Mouse (Mus musculus) left cerebral cortex, postnatal 25 days (tissue): Measurements from ENCODE around the gene Dusp10. TPM values are rescaled to one million over a fixed set of nuclear protein-coding genes. Genes with fewer than 3 reads are reported as not detected.

Experiments
- DNase-seq, 2 experiments: peaks; one replicate each; pipeline ENCODE4 v3.0.0; 2022; ENCODE audit warnings: low spot score in 2 of 2, mixed read lengths in 1 of 2
- intact Hi-C: fragments of 180-260 bp; cut with DNase I; formaldehyde crosslinking; loops from one replicate; pipeline ENCODE4 v1.15.1; 2025
- total RNA-seq, 2 experiments: library from RNA; stranded (reverse); gene quantifications; 2 replicates each; pipeline ENCODE4 v1.2.3; 2021

Gene Dusp10
- total RNA-seq, 2 experiments from 2014 or later = 5.2 to 6.2 TPM

DNA sequence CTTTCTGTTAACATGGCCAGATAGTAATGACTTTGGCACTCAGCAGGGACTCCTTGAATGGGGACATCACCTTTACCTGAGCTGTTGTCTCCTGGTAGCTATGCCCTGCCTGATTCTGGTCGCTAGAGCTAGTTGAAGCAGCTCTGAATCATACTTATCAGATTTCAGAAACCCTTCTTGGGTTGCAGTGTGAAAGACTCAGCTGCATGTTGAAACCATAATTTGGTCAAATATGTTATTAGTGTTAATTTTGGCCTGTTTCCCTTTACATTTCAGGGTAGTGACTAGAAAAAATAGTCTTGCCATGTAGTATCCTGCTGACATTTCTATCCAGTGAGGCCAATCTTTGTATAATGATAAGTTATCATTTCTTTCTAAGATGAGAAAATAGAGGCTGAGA lies 38.2 kb downstream of the Dusp10 start:
- intact Hi-C loops = no loop called here
- no peak for DNase-seq

DNA sequence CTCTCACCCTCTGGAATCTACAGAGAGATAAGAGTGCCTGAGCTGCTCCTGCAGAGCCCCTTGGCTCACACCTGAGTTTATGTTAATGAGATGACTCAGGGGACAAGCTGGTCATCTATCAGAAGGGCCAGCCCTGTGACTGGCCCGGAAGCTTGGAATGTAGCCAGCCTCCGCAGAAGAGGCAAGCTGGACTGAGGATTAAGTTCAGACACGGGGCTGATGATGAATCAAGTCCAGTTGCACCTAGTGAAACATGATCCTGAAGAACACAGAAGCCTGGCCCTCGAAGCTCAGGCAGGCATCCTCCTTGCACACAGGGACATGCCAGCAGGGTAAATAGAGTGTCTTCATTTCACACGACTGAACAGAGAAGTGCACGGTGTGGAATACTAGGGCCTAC lies 38.7 kb downstream of the Dusp10 start:
- DNase-seq = no peak
- intact Hi-C loops = no loop called here

DNA sequence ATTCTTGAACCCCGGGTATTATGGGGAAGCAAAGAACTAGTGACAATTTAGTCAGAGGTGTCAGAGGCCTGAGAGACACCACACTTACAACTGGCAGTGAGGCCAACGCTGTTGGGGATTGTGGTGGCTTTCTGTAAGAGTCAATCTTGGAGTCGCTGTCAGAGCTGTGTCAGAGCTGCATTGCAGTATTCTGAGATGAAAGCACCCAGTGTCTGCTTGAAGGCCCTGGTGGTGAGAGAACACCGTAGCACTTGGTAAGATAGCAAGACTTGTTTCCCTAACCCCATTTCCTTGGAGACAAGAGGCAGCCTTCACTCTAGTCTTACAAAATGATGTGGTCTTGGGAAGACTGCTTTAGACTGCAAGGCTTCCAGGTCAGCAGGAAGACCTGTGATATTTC lies 39.2 kb downstream of the Dusp10 start:
- no peak for DNase-seq
- intact Hi-C loops = no loop called here

DNA sequence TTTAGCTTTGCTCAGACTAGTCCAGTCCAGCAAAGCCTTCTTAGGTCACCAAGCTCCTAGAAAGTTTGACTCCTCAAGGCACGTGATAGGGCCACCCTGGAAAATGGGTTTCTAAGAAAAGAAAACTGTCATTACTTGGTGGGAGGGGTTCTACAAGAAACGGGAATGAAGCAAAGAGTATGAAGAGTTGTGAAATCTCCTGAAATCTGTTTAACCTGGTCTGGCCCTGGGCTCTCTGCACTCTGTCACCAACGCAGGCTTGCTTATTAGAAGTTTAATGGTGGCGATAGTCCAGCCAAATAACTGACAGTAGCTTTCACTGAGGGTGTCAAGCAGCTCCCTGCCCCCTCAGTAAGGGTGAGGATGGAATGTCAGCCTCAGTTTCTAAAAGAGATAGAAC lies 40.0 kb downstream of the Dusp10 start:
- intact Hi-C loops = no loop called here

DNA sequence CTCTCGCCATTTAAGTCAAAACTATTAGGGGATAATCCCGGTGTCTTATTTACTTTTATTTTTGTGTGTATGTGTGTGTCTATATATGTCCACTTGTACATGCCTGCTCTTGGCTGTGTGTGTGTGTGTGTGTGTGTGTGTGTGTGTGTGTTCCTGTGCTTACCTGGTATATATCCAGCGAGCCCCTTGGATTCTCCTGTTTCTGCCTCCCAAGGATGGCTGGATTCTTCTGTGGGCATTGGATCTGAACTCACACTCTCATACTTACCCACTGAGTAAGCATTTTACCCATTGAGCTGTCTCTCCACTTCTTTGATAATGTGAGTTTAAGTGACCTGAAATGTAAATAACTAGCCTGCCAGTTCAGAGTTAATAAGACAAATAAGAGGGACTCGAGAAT lies 40.6 kb downstream of the Dusp10 start:
- DNase-seq = no peak
- intact Hi-C loops = no loop called here

More for the DNA sequence above, 40.0 kb downstream of the Dusp10 start:
- no peak for DNase-seq

DNA sequence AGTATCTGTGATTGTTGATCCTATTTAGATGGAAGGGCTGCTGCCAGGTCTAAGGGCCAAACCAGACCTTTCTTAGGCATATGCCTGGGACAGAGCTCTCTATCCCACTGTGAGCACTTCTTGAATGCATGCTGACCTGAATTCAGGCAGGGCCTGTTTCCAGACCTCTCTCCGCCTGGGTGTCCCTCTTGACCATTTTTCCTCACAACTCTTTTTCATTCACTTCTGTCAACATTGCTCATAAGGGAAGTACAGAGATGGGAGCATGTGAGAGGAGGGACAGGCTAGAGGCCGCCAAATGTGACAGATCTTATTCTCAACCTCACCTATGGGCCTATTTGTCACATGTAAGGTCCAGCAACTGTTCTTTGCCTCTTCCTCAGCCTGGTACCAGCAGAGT lies 41.1 kb downstream of the Dusp10 start:
- intact Hi-C loops = no loop called here
- DNase-seq = no peak

DNA sequence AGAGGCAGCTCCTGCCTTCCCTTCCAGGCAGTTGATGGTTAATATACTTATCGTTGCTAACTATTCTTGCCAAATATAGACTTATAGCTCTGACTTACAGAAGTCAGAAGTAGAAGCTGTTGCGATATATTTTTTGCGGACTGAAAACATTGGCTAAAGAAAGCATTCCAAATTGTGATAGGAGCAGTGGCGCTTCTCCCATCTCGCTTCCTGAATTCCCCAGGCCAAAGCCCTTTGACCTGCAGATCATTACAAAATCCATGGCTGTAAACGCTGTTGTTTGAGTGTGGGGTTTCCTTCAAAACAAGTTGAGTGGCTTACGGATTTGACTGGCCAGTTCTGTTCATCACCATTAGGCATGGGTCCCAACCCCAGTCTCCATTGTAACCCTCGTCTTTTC lies 45.1 kb downstream of the Dusp10 start:
- intact Hi-C loops = no loop called here
- no peak for DNase-seq

DNA sequence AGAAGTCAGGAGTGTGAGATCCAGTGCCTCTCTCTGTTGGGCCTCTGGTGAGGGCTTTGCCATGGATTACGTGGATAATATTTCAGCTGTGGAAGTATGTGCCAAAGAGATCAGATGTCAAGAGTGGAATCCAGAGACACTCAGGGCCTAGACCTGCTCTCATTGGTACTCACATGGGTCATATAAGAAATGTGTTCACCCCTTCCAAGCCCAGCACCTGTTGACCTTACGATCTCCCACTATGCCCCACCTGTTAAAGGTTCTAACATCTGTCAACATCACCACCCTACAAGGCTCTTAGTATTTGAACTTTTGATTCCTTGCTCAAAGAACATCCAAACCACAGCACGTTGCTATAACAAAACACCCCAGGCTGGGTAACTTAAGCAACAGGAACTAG lies 46.7 kb downstream of the Dusp10 start:
- DNase-seq = no peak
- intact Hi-C loops = no loop called here

DNA sequence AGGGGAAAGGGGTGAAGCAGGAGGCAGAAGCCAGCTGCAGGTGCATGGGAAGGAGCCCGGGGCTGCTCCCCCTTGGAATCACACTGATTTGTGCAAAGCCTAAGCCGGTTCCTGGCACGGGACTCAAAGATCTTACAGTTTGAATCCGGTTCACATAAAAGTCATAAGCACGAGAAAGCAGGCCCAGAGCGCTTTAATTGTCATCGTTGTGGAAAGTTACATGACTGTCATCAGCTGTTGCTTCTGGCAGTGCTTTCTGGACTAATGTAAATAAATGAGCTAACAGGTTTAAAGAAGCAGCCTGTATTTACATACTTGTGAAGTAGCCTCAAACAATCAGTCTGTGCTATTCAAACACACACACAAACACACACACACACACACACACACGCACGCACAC lies 47.3 kb downstream of the Dusp10 start:
- DNase-seq = no peak
- intact Hi-C loops = no loop called here

DNA sequence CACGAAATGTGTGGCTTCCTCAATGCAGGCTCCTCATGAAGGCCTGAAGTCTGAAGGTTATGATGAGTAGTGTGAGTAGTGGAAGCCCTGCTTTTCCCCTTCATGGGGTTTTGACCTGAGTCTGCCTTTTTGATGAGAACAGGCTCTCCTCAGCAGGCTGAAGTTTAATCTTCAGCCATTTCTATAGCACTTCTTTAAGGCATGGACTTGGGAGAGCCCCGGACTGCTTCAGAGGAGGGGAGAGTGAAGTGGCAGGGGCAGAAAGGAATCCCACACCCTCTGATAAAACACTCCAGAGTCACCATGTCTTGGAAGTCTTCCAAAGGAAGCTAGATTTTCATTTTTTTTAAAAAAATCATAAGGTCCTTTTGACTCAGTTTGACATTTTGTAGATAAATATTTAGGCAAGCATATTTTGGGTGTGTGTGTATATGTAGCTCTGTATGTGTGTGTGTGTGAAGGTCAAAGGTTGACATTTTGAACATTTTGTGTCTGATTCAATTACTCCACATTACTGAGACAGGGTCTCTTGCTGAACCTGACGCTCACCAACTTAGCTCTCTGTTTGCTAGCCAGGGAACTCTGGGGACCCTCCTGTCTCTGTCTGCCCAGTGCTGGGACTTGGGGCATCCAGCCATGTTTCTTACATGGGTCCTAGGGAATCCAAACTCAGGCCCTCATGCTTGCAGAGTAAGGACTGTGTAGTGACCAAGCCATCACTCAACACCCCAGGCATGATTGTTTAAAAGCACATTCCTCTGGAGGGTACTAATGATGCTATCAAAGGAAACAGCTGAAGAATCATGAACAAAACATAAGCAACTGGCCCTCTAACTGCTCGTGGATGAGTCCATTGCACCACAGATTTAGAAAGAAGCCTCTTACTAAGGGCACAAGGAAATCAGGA lies 48.0 kb downstream of the Dusp10 start:
- intact Hi-C loops = no loop called here
- DNase-seq = no peak

DNA sequence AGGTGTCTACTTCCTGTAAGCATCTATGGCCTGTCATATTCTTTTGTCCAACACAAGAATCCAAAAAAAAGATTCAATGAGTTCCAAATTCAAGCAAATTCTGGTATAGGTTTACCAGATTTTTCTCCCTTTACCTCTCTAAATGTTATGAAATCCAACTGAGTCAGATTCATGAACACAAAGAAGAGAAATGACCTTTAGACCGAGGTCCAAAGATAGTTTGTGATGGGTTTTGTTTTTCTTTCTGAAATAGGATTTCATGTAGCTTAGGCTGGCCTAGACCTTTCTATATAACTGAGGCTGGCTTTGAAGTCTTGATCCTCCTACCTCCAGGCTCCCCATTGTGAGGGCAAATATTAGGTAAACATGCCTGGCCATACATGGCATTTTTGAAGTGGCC lies 48.8 kb downstream of the Dusp10 start:
- DNase-seq = no peak
- intact Hi-C loops = no loop called here

DNA sequence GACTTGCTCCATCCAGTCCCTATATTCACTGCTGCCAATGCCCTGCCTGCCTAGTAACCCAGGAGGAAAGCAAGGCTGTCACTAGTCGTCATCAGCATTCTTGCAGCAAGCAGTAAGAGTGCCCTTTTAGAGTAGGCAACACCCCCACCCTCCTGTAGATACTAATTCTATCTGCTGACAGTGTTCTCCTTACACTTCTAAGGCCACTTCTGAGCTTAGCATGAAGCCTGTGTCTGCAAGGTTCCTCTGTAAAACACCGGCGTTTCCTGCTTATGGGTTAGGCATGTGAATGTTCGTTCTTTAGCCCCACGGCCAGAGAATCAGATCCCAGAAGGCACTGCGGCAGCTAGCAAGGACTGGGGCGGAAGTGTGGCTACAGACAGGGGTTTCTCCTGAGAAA lies 51.2 kb downstream of the Dusp10 start:
- DNase-seq = no peak

DNA sequence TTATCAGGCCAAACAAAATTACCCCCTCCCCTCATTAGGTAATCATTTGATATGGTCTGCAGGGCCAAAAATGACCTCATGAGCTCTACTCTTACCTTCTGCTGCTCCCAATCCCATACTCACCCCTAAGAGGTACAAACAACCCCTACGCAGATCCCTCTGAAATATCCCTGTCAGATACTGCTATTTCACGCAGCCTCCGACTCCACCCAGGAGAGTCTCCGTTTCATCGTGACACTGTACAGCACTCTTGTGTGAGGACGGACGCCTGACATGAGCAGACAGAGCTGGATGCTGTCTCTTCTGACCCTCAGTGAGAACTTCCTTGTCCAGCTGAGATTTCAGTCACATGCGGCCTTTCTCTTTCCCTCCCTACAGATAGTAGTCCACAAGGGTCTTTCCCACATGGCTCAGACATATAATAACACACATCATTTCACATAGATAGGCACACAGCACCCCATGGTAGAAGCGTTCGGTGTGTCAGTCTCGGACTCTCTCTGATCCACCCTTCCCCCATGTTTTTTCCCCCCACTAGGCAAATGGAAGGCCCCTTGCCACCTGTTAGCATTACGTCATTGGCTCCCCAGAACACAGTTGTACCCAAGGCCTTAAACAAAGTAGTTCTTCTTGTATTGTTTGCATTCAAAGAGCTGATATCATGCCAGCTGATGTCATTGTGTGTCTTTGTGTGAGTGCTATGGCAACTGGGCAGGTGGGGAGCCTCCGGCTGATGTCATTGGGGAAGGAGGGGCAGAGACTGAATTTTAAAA lies 52.7 kb downstream of the Dusp10 start:
- peak in 1 of 2 experiments; percentile 42 for DNase-seq
- intact Hi-C loops = no loop called here

More for the DNA sequence above, 51.2 kb downstream of the Dusp10 start:
- intact Hi-C loops = no loop called here

DNA sequence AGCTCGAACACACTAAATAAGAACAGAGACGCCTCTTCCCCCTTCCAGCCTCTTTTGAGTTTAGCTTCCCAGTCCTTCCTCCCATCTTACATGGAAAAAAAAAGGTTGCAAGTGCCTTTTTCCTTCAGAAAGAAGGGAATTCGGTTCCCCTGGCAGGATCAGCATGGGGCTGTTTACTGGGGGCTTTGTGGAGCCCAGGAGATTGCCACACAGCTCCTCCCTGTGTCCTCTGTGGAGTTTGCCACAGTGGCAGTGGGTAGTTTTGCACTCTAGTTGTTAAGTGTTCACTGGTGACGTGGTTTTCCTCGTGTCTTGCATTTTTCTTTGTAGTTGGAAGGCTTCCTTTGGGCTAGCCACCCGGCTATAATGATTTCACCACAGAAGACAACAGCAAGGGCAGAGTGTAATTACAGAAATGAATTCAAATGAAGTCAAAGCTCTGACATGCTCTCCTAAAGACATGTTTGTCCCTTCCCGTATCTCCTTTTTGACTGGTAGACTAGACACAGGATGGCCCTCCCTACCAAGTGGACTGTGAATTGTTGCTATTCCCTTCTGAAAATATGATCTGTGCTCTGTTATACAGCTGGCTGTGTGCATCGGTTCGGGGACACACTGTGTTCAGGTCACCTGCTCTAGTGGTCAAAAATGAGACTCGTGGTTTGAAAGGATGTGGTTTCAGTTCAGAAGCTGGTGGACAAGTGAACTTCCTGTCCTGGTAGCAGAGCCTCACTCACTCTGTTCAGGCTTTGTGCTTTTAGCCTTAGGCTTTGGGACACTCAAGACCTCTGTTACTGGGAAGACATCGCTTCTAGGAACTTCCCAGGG lies 53.6 kb downstream of the Dusp10 start:
- DNase-seq = no peak
- intact Hi-C loops = no loop called here

DNA sequence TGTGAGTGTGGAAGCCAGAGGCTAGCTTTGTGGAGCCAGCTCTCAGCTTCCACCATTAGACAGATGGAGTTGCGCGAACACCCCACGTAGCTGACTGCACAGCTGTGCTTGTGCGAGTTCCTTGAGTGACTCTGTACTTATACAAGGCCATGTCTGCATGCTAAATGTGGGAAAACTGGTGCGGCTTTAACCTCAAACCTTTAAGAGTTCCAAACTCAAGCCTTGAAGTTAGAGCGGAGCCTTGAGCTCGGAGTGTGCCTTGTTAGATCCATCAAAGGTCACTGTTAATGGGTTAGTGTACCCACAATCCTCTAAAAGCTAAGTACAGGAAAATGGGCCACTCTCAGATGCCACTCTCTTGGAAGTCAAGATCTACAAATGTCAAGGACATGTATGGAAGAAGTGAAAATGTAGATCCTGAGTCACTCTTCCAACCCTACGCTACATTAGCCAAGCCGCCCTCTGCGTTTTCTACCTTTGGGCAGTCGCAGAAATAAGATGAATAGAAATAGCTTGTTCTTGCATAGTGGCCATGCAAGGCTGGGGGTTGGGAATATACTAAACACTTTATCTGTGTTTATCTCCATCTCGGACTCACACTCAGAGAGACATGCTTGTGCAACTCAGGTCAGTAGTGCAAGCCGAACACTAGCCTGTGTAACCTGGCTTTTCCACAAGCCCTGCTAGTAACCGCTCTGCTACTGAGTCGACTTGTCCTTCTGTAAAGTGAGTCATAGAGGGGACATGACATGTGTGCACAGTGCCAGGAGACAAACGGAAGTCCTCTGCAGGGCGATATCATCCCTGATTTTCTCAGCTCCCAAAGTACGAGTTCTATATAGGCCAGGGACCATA lies 54.8 kb downstream of the Dusp10 start:
- DNase-seq = peak in 1 of 2 experiments; percentile 41
- intact Hi-C loops = no loop called here

DNA sequence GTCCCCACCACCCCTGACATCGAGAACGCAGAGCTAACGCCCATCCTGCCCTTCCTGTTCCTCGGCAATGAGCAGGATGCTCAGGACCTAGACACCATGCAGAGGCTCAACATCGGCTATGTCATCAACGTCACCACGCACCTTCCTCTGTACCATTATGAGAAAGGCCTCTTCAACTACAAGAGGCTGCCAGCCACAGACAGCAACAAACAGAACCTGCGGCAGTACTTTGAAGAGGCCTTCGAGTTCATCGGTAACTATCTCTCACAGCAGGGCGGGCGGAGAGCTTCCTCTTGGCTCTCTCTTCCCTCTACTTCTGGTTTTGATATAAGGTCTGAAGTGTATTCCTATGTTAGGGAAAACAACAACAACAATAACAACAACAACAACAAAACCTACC lies 55.9 kb downstream of the Dusp10 start:
- intact Hi-C loops = no loop called here
- DNase-seq = no peak

DNA sequence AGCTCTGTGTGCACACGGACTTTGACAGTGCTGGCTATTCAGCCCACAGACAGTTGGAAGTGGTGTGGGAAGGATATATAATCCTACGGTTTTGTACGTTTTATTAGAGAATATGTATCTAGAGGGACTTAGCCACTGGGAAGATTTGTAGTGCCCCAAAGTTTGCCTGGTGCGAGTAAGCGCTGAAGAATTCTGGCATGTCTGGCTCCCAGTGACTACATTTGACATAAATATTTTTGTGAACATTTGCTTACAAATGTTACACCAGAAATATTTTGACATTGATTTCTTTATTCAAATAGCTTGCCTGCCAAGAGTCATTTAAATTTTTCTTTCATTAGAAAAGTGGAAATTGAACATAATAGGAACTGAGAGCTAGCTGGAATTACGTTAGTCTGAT lies 63.0 kb downstream of the Dusp10 start:
- intact Hi-C loops = no loop called here
- no peak for DNase-seq

DNA sequence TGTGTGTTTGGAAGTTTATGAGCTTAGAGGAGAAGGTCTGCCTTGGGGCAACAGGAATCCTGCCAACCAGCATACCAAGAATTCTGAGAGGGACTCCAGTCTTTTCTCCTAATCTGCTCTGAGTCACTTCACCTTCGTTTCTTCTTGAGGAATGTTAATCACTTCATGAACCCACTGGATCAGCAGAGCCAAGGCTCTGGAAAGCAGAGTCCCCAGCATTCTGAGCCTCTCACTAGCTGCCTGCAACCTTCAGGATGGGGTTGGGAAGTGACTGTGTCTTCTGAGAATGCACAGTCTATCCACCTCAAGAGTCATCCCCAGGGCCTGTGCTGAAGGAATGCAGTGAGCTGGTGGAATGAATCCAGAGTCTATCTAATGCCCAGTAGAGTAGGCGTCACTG lies 63.7 kb downstream of the Dusp10 start:
- DNase-seq = no peak
- intact Hi-C loops = no loop called here

DNA sequence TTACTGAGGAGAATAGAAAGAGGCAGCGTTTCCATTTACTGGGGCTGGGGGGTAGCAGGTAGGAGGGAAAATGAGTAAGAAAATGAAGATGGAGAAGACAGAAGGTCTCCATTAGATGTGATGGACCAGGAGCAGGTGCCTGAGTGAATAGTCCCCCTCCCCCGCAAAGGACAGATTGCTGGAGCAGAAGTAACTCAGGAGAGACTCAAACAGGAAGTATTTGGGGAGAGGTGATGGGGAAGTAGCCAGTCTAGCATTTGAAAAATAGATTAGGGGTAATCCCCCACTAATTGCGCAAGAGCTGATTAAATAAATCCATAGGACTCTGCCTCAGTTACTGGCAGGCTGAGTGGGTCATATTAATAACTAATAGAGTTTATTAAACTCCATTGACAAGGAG lies 66.2 kb downstream of the Dusp10 start:
- intact Hi-C loops = no loop called here
- DNase-seq = no peak
